Mouse (Mus musculus) retina, embryonic 14.5 days (tissue): ENCODE measurements at regions not wholly inside any gene's neighbourhood (a gene's known extent, or its start where the extent isn't known, plus 50 kb on each side); places are given as distances from the start of the nearest gene placed in this dataset.
"Not testable (repeated sequence)": the region's sequence is repeated elsewhere in the genome, so short reads cannot be mapped to it uniquely, and the experiment has no call there.

Experiments
- DNase-seq: peaks from one replicate; pipeline ENCODE4 v3.0.0-alpha.2; 2015; ENCODE audit warnings: low spot score

GRCm38 (mm10) chr13:42000966-42001365 lies 50.9 kb upstream of the Hivep1 start:
- DNase-seq = no peak

GRCm38 (mm10) chr13:41997883-41998282 lies 53.9 kb upstream of the Hivep1 start:
- peak; percentile 31 for DNase-seq

DNA sequence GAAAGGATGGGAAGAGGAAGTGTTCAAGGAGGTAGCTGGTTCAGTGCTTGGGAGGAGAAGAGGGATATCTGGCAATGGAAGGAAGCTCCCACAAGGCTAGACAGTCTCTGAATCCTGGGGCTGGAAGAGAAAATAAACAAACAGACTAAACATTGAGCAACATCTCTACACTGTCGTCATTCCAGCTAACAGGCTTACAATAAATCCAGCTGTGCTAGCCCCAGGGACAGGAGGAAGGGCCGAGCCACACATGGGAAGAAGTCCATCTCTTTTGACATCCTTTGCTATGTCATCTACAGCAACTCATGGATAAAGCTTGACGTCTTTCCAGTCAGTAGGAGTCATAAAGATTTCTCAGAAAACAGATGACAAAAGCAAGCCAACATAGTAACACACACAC lies 57.7 kb upstream of the Hivep1 start:
- DNase-seq = no peak

DNA sequence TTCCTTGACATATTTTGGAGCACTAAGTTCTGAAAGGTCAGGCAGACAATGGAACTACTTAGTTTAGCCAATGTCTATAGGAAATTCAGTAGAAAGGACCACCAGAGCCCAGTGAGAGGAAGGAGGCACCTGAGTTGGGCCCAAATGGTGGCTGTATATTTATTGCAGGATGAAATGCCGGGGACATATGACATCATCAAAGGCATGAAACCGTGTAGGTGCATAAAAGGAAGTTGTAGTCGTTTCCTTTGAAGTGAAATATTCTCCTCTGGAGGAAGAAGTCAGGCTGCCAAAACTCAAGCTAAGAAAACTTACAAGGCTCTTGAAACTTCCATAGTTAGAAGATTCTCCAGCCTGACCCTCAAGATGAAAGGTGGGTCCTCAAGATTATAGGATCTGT lies 75.9 kb upstream of the Hivep1 start:
- no peak for DNase-seq

- DNase-seq = no peak
Measured at GRCm38 (mm10) chr13:41962915-41963314, 88.9 kb upstream of the Hivep1 start.

DNA sequence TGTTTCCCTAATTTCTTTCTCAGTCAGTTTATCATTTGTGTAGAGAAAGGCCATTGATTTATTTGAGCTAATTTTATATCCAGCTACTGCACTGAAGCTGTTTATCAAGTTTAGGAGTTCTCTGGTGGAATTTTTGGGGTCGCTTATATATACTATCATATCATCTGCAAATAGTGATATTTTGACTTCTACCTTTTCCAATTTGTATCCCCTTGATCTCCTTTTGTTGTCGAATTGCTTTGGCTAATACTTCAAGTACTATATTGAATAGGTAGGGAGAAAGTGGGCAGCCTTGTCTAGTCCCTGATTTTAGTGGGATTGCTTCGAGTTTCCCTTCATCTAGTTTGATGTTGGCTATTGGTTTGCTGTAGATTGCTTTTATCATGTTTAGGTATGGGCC lies 90.9 kb upstream of the Hivep1 start:
- DNase-seq = not testable (repeated sequence)

GRCm38 (mm10) chr13:41957932-41958331 lies 93.9 kb upstream of the Hivep1 start:
- DNase-seq = no peak

DNA sequence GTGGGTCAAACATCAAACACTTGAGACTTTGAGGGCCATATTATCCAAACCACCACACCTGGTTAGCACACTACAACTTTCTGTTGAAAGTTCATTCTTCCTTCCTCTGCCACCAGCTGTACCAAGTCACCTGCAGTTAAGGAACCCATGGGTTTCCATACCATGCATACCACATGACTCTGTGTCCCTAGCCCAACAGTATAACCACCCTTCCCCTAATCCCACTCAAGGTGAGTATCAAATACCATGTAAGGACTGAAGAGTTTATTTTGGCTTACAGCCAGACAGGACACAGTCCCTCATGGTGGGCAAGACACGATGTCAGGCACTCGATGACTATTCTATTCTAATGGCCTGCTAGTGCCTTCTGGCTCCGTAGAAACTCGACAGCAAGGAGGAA lies 95.9 kb upstream of the Hivep1 start:
- DNase-seq = no peak

DNA sequence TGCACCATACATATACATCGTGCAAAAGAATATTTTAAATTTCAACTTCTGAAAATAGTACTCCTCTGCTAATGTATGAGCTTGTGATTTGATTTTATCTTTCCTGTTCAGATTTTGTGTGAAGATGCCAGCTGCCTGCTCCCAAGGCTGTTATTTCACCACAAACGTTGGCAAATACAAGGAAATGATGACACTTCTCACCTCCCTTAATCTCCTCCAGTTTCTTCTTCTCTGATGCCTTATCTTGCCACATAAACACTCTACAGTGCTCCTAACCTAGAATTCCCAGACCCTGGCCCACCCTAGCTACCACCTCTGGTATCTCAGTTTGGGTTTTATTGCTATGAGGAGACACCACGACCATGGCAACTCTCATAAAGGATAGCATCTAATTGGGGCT lies 96.6 kb upstream of the Hivep1 start:
- DNase-seq = no peak

DNA sequence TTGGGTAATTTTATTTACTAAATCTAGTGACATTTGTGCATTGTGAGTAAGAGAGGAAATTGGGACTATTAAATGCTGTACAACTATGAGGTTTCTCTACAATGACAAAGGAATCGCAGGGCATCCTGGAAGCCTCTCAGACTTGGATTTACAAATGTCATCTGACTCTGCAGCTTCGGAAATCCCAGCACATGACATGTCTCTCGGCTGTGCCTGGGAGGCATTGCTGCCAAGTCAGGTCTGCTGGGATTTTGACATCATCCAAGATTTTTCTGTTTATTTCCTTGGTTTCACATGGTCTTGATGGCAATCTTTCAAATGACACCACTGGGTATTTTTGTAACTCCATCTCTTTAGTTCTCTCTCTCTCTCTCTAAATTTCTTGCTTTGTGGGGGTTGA lies 99.4 kb upstream of the Hivep1 start:
- DNase-seq = no peak

DNA sequence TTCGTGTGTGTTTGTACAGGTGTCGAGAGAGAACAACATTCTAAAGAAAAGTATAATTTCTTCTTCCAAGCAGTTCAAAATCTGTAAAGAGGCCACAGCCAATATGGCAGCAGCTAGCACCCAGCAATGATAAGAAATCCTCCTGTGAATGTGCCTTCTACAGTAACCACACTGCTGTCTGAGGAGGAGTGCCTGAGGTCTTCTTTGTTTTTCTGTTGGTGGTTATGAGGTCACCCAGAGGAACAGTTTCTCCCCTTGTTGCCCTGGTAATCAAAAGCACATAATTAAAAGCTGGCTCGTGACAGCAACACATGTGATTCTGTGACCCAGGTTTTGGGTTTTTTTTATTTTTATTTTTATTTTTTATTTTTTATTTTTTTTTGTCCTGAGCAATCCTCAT lies 100.8 kb upstream of the Adtrp start:
- DNase-seq = no peak

DNA sequence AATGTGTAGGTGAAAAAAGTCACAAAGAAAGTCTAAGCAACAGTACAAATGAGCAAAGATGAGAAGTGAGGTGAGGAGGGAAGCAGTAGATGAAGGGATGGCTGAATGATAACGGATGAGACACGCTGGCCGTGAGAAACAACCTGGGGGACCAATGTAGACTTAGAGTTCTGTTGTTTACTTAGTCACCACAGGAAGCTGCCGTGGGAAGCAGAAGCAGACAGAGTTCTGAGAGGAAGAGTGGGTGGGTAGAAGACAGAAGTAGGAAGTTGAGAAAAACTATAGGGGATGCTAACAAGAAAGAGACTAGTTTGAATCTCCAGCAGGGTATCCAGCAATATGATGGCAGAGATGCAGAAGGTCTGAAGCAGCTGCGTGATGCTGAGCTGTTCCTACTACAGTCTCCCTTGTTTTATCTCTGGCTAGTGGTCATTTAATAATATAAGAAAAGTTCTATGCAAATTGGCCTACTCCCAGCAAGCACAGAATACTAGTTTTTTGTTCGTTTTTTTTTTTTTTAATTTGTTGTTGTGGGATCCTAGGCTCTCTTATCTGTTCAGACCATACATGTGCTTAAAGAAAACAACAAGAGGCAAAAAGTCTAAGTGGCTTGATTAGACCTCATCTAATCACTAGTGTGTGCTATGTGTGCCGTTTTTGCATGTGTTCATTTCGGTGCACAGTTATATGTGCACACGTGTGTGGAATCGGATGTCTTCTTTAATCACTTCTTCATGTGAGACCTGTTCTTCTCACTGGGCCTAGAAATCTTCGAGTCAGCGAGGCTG lies 85.0 kb upstream of the Adtrp start:
- no peak for DNase-seq

- peak; percentile 8 for DNase-seq
Measured at GRCm38 (mm10) chr13:41929768-41930167, 82.3 kb upstream of the Adtrp start.

- DNase-seq = not testable (repeated sequence)
Measured at GRCm38 (mm10) chr13:41925851-41926250, 78.4 kb upstream of the Adtrp start.

DNA sequence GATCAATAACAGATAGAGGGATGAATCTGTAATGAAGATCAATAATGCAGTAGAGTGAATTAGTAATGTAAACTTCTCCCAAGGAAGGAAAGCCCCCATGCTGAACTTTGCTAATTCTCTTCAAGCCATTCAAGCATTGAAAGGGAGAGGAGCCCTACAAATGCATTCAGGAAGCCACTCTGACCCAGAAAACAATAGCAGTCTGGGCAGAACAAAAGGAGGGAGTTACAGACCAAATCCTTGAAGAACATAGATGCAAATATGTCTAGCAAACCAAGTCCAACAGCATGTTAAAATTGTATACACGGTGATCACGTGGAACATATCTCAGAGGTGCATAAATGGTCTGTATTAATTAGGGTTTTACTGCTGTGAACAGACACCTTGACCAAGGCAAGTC lies 77.7 kb upstream of the Adtrp start:
- DNase-seq = peak; percentile 31

GRCm38 (mm10) chr13:41921178-41921577 lies 73.7 kb upstream of the Adtrp start:
- no peak for DNase-seq

DNA sequence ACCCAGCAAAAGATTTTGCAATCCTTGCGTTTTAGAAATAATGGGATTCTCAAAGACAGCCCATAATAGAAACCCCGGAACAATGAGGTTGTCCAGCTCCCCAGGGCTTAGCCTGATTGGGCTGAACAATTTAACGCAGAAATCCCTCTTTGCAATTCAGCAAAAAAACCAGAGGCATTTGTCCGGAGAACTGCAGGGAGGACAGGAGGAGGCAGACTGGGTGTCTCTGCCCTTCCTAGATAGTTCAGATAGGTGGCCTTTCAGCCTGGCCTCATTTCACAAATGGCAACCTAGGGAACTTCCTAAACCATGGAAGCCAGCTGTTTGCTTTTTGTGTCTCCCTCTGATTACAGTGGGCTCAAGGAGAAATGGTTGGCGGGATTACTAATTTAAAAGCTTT lies 71.0 kb upstream of the Adtrp start:
- DNase-seq = no peak

DNA sequence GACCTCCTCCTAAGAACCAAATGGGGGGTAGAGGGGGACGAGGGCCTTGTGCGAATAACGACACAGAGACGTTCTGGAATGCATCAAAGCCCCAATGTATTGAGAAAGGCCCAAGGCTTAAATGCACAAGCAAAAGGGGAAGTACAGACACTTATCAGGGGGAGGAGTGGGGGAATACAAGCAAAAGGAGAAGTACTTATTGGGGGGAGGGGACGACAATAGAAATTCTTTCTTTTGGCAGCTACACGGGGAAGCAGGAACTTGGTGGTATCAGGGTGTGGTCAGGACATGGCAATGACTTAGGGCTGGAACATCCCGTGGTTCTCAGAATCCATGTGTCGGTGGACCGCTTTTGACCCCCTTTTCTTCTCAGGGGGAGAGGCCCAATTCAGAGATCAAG lies 68.3 kb upstream of the Adtrp start:
- DNase-seq = not testable (repeated sequence)

GRCm38 (mm10) chr13:41910736-41911135 lies 63.3 kb upstream of the Adtrp start:
- no peak for DNase-seq

- no peak for DNase-seq
Measured at GRCm38 (mm10) chr13:41910236-41910635, 62.8 kb upstream of the Adtrp start.

GRCm38 (mm10) chr13:41907027-41907426 lies 59.5 kb upstream of the Adtrp start:
- no peak for DNase-seq

DNA sequence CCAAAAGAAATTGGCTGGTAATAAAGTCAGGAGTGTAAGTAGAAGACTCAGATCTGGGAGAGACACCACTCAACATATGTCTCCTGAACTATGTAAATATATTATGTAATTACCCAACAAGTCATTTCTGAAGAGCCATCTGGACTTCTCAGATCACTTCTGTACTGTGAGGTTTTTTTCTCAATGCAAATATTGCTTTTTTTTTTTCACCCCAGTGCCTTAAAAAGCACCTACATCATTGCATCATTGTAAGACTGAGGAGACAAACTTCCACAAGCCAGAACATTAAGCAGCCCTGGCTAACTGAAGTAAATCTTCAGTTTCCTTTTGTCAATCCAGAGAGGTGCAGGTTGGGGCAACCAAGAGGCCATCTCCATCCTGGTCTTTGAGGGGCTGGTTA lies 55.8 kb upstream of the Adtrp start:
- no peak for DNase-seq

DNA sequence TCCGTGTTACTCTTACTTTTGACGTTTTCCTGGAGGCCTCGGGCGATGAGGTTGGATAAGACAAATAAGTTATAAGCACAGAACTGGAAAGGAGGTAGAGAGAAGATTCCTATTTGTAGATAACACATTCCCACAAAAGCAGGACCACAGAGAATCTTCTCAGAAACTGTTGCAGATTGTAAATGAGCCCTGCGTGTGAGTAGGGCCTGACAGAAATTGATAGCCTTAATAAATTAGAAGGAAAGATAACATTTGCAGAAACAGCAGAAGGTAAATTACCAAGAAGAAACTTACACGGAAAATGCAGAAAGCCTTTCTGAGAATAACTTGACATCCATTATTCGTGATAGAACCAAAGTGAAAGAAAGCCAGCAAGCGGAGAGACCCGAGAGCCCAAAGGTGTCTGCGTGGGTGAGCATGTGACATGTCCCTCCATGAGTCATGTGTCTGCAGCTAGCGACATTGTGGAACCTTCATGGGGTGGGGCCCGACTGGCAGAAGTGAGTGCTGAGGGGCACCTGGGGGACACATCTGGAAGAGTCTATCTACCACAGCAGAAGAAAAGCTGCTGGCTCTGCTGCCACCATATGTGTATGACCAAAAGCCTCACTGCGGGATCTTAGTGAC lies 52.5 kb upstream of the Adtrp start:
- no peak for DNase-seq

DNA sequence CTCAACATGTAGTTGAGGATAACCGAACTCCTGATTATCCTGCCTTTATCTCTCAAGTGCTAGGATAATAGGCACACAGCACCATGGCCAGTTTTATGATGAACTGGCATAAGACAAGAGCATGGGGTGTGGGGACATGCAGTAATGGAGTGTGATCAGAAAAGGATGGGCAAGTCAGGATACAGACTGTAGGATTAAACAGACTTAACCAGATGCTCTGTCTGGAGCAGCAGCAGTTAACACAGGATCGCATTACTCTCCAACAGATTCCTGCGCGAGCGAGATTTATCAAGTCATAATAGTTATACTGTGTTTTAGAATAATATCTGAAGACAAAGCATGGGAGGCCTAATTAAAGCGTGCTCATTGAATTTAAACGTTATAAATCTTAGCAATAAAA lies 51.8 kb upstream of the Adtrp start:
- no peak for DNase-seq
